Mouse (Mus musculus) heart, adult 2 months (tissue): ENCODE measurements around the gene Hypk. TPM values are rescaled to one million over a fixed set of nuclear protein-coding genes. Genes with fewer than 3 reads are reported as not detected.

Experiments used
- DNase-seq, 2 experiments: peaks; one replicate each; pipeline ENCODE4 v3.0.0; 2021
- H3K27ac ChIP-seq: fragments of 200-600 bp; 2 replicates; pipeline ENCODE4 v1.8.1; 2022
- H3K27me3 ChIP-seq: fragments of 200-500 bp; 2 replicates; pipeline ENCODE4 v1.6.1; 2012; ENCODE audit warnings: mild to moderate bottlenecking, low read length, inconsistent platforms, mixed read lengths; ENCODE audit not compliant: control insufficient read depth, insufficient read depth
- H3K36me3 ChIP-seq: fragments of 200-500 bp; 2 replicates; pipeline ENCODE4 v1.6.1; 2012; ENCODE audit warnings: low read length, inconsistent platforms; ENCODE audit not compliant: control insufficient read depth, insufficient read depth
- H3K4me1 ChIP-seq: fragments of 200-500 bp; 2 replicates; pipeline ENCODE4 v1.6.1; 2011; ENCODE audit warnings: low read length; ENCODE audit not compliant: control insufficient read depth, insufficient read depth
- H3K4me3 ChIP-seq: fragments of 200-600 bp; 2 replicates; pipeline ENCODE4 v1.8.1; 2022
- H3K79me2 ChIP-seq: fragments of 200-500 bp; replicated peaks from 2 replicates; pipeline ENCODE4 v1.6.1; 2012; ENCODE audit warnings: mild to moderate bottlenecking, inconsistent platforms, low read length, moderate library complexity, mixed read lengths; ENCODE audit not compliant: control insufficient read depth, insufficient read depth
- H3K9ac ChIP-seq: fragments of 200-500 bp; 2 replicates; pipeline ENCODE4 v1.6.1; 2012; ENCODE audit warnings: low read depth, mild to moderate bottlenecking, control low read depth, inconsistent platforms, low read length, mixed read lengths
- CTCF ChIP-seq: fragments of 200-600 bp; IDR thresholded peaks from 2 replicates; pipeline ENCODE4 v1.8.1; 2022; ENCODE audit warnings: antibody characterized with exemption, mild to moderate bottlenecking, moderate library complexity
- EP300 ChIP-seq: fragments of 200-500 bp; IDR thresholded peaks from 2 replicates; pipeline ENCODE4 v1.6.1; 2011; ENCODE audit warnings: low read depth, low read length, control low read depth; ENCODE audit not compliant: insufficient read depth
- POLR2A ChIP-seq: fragments of 200-500 bp; IDR thresholded peaks from 2 replicates; pipeline ENCODE4 v1.6.1; 2011; ENCODE audit warnings: mild to moderate bottlenecking, low read depth, low read length, control low read depth; ENCODE audit not compliant: insufficient read depth
- WGBS: fragments of 180-500 bp; shearing (Covaris S2); methylation state at CpG from one replicate; pipeline ENCODE4 v1.1.7; 2018; 5-methylcytosine and 5-hydroxymethylcytosine counted together
- intact Hi-C: fragments of 180-260 bp; cut with DNase I; formaldehyde crosslinking; loops from one replicate; pipeline ENCODE4 v1.15.1; 2025
- long read RNA-seq: library from polyadenylated mRNA; stranded (forward); transcript quantifications from one replicate; pipeline ENCODE4 v2.0.0, GENCODE M21; 2021
- polyA plus RNA-seq: library from polyadenylated mRNA; depleted of rRNA; stranded (reverse); fragments of >200 nt; gene quantifications from 2 replicates; pipeline ENCODE4 v1.2.3, GENCODE M21; 2012; rRNA removed
- total RNA-seq, 2 experiments: library from RNA; stranded (reverse); gene quantifications; 2 replicates each; pipeline ENCODE4 v1.2.3; 2021

Hypk gene
- total RNA-seq: 10 to 100 TPM; 19.8 to 23.5 TPM
- polyA plus RNA-seq: 10.4 and 19.4 TPM in 2 replicates
- long read RNA-seq, transcript Hypk-204 (4 exons, 961 nt): major isoform, 139 of 161 reads
- long read RNA-seq, partial matches to known transcripts: 21 of 161 reads
- long read RNA-seq, other reads (novel, unspliced or antisense): 0 of 161 reads

- TF ChIP-seq CTCF (no peak), EP300 (no peak), POLR2A (no peak)
- H3K27ac ChIP-seq: peak within 1 kb of the TSS; percentile 60
- no peak for DNase-seq
- peaks cover 6% of the 10 kb centered on the region for H3K4me1 ChIP-seq
- peaks cover 4% of the 10 kb centered on the region for H3K79me2 ChIP-seq
- intact Hi-C loops: no loop called here
- H3K36me3 ChIP-seq: peaks cover 26% of the 10 kb centered on the region
- no peak within 1 kb of the TSS for H3K4me3 ChIP-seq
- H3K9ac ChIP-seq: no peak within 1 kb of the TSS
- 31% methylated on average over 4 of the region's 4 CpGs for WGBS
- no peaks in the 10 kb centered on the region for H3K27me3 ChIP-seq
Observed at GRCm38 (mm10) chr2:121452990-121453389, at the start of gene Hypk. Gene Hypk (plus strand): TSS chr2:121453290.

- intact Hi-C loops: no loop called here
- no peak for TF ChIP-seq CTCF
- no peak for TF ChIP-seq EP300
- TF ChIP-seq POLR2A: no peak
- H3K27ac ChIP-seq: no peak overlapping the region
Observed at GRCm38 (mm10) chr2:121403296-121403695, 49.8 kb upstream of the Hypk start.

GRCm38 (mm10) chr2:121408160-121408559 is 44.9 kb upstream of the Hypk start:
- no peak overlapping the region for H3K9ac ChIP-seq
- intact Hi-C loops: no loop called here
- WGBS: 45% methylated on average over 4 of the region's 4 CpGs

More at GRCm38 (mm10) chr2:121403296-121403695, 49.8 kb upstream of the Hypk start:
- no peak for DNase-seq
- no peaks in the 10 kb centered on the region for H3K4me1 ChIP-seq
- no peak overlapping the region for H3K9ac ChIP-seq
- no peaks in the 10 kb centered on the region for H3K36me3 ChIP-seq
- no peaks in the 10 kb centered on the region for H3K27me3 ChIP-seq
- H3K4me3 ChIP-seq: no peak overlapping the region
- no peaks in the 10 kb centered on the region for H3K79me2 ChIP-seq

GRCm38 (mm10) chr2:121412843-121413386 is 40.2 kb upstream of the Hypk start:
- Histone ChIP-seq H3K79me2 (no peaks in the 10 kb centered on the region), H3K27ac (peak overlapping the region; percentile 96), H3K9ac (peak overlapping the region; percentile 81), H3K36me3 (peaks cover 27% of the 10 kb centered on the region), H3K4me3 (peak overlapping the region; percentile 96), H3K4me1 (peaks cover 7% of the 10 kb centered on the region), H3K27me3 (no peaks in the 10 kb centered on the region)
- DNase-seq: no peak
- intact Hi-C loops: loop anchor here (2.0 to 5.0 kb wide), 3 partner anchors 36 to 141 kb away; partner anchors contain the start of genes Serf2 and Trp53bp1
- 0% methylated on average over 4 of the region's 4 CpGs for WGBS
- TF ChIP-seq POLR2A: no peak
- TF ChIP-seq CTCF: no peak
- no peak for TF ChIP-seq EP300

More at GRCm38 (mm10) chr2:121408160-121408559, 44.9 kb upstream of the Hypk start:
- Histone ChIP-seq H3K27me3 (no peaks in the 10 kb centered on the region), H3K27ac (no peak overlapping the region), H3K4me1 (peaks cover 1% of the 10 kb centered on the region; the same call in 1 of the 2 replicates), H3K4me3 (no peak overlapping the region), H3K36me3 (no peaks in the 10 kb centered on the region), H3K79me2 (no peaks in the 10 kb centered on the region)
- TF ChIP-seq EP300 (no peak), CTCF (peak; percentile 73), POLR2A (no peak)
- DNase-seq: peak; percentile 31 to 45

- TF ChIP-seq CTCF (peak; percentile 60), POLR2A (peak; percentile 83), EP300 (peak; percentile 88)
- Histone ChIP-seq H3K27ac (peak within 1 kb of the TSS; percentile 96), H3K79me2 (no peaks in the 10 kb centered on the region; the same call in 1 of the 2 replicates), H3K36me3 (peaks cover 32% of the 10 kb centered on the region), H3K4me1 (peaks cover 7% of the 10 kb centered on the region), H3K27me3 (no peaks in the 10 kb centered on the region), H3K4me3 (peak within 1 kb of the TSS; percentile 96), H3K9ac (peak within 1 kb of the TSS; percentile 99)
- under 1% methylated on average over 68 of the region's 68 CpGs for WGBS
- intact Hi-C loops: loop anchor here (2.0 to 5.0 kb wide), 3 partner anchors 35 to 141 kb away; partner anchors contain the start of genes Serf2 and Trp53bp1
- DNase-seq: peak; percentile 97 to 99
Observed at GRCm38 (mm10) chr2:121413387-121414042, 39.6 kb upstream of the Hypk start, which contains the start of the genes Pdia3 and Catsper2. Gene Pdia3 (plus strand): TSS chr2:121413775. Gene Catsper2 (minus strand): TSS chr2:121413792.
